Mouse (Mus musculus): ENCODE results near the gene Prpf31. TPM values are rescaled to one million over a fixed set of nuclear protein-coding genes. Genes with fewer than 3 reads are reported as not detected.
"Not testable (repeated sequence)": the region's sequence is repeated elsewhere in the genome, so short reads cannot be mapped to it uniquely, and the experiment has no call there.

Prpf31 gene
- total and polyA plus RNA-seq, 2 experiments from 2014 or later = 58.6 to 66.0 TPM

DNA sequence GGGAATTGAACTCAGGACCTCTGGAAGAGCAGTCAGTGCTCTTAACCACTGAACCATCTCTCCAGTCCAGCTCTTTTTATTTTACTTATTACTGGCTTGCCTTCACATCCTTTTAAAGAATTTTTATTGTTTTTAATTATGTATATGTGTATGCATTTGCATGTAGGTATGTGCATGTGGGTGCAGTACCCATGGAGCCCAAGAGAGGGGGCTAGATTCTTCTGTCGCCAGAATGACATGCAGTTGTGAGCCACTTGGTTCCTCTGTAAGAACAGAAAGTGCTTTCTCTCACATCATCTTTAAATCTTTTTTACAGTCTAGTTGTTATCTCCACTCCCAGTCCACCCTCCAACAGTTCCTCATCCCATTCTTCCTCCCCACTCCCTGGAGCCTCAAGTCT lies 38.3 kb upstream of the Prpf31 start:
- WGBS = 86% methylated on average over 1 of the region's 1 CpGs
- no peaks in the 10 kb centered on the region for H3K36me3 ChIP-seq (ENCODE audit: insufficient read depth, low read length)
- no peak for DNase-seq (ENCODE audit: low spot score)

DNA sequence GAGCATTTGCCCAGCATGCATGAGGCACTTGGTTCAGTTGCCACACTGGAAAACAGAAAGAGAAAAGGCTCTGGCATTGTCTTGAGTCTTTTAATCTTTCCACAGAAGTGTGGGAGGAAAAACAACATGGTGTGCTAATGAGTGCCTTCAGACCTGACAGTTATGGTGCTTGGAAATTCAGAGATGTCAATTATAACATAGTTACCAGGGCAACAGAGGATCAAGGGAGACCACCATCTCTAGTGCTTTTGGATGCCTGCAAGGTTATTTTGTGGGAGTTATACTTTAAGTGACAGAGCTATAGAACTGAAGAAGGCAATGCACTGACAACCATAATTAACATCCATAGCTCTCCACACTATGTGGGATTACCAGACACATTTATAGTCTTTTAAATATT lies 35.9 kb upstream of the Prpf31 start:
- H3K4me2 ChIP-seq (ENCODE audit: low read depth, low read length, poor library complexity, severe bottlenecking) = no peak overlapping the region
- H3K9me3 ChIP-seq (ENCODE audit: low read length) = no peaks in the 10 kb centered on the region
- DNase-seq (ENCODE audit: low spot score) = no peak
- no peaks in the 10 kb centered on the region for H3K27me3 ChIP-seq (ENCODE audit: insufficient read depth, low read length)
- no peak overlapping the region for H3K4me3 ChIP-seq (ENCODE audit: low read depth, low read length)
- no peaks in the 10 kb centered on the region for H3K4me1 ChIP-seq (ENCODE audit: insufficient read depth, low read length)
- ATAC-seq (ENCODE audit: low FRiP score) = peak; percentile 69; the same call in 1 of the 2 replicates
- H3K9ac ChIP-seq (replicated peaks; ENCODE audit: low read length, poor library complexity, severe bottlenecking) = no peak overlapping the region
- no peak for TF ChIP-seq CTCF (IDR thresholded peaks at IDR 0.05)
- H3K36me3 ChIP-seq (ENCODE audit: insufficient read depth, low read length) = no peaks in the 10 kb centered on the region
- no peak overlapping the region for H3K27ac ChIP-seq (ENCODE audit: low read depth, low read length)

More for the DNA sequence above, 38.3 kb upstream of the Prpf31 start:
- peak; percentile 7; the same call in 1 of the 2 replicates for TF ChIP-seq CTCF (IDR thresholded peaks at IDR 0.05)
- Histone ChIP-seq H3K9ac (replicated peaks; ENCODE audit: low read length, poor library complexity, severe bottlenecking) (no peak overlapping the region), H3K4me3 (ENCODE audit: low read depth, low read length) (no peak overlapping the region), H3K27ac (ENCODE audit: low read depth, low read length) (no peak overlapping the region), H3K27me3 (ENCODE audit: insufficient read depth, low read length) (no peaks in the 10 kb centered on the region), H3K9me3 (ENCODE audit: low read length) (no peaks in the 10 kb centered on the region), H3K4me2 (ENCODE audit: low read depth, low read length, poor library complexity, severe bottlenecking) (no peak overlapping the region), H3K4me1 (ENCODE audit: insufficient read depth, low read length) (no peaks in the 10 kb centered on the region)
- ATAC-seq (ENCODE audit: low FRiP score) = no peak

DNA sequence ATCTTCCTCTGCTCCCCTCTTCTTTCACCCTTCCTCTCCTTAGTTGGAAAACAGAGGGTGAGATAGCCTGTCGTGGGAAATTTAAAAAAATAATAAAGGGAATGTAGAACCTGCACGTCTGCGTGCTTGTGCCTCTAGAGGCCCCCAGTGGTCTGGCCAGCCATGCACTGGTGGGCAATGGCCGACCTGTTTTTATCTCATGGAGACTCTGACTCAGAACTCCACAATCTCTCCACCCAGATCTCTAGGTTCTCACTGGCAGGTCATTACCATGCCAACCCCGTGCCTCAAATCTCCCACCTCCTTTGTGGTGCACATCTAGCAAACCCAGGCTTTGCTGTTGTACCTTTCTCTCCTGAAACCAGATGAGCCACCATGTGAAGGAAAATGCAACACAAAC lies 35.1 kb upstream of the Prpf31 start:
- Histone ChIP-seq H3K27ac (ENCODE audit: low read depth, low read length) (no peak overlapping the region), H3K9ac (replicated peaks; ENCODE audit: low read length, poor library complexity, severe bottlenecking) (no peak overlapping the region), H3K4me3 (ENCODE audit: low read depth, low read length) (no peak overlapping the region), H3K9me3 (ENCODE audit: low read length) (no peaks in the 10 kb centered on the region), H3K36me3 (ENCODE audit: insufficient read depth, low read length) (no peaks in the 10 kb centered on the region), H3K4me1 (ENCODE audit: insufficient read depth, low read length) (no peaks in the 10 kb centered on the region), H3K4me2 (ENCODE audit: low read depth, low read length, poor library complexity, severe bottlenecking) (no peak overlapping the region), H3K27me3 (ENCODE audit: insufficient read depth, low read length) (no peaks in the 10 kb centered on the region)
- DNase-seq (ENCODE audit: low spot score) (no peak), ATAC-seq (ENCODE audit: low FRiP score) (no peak; the same call in 1 of the 2 replicates)
- 29% methylated on average over 5 of the region's 5 CpGs for WGBS
- no peak for TF ChIP-seq CTCF (IDR thresholded peaks at IDR 0.05)

DNA sequence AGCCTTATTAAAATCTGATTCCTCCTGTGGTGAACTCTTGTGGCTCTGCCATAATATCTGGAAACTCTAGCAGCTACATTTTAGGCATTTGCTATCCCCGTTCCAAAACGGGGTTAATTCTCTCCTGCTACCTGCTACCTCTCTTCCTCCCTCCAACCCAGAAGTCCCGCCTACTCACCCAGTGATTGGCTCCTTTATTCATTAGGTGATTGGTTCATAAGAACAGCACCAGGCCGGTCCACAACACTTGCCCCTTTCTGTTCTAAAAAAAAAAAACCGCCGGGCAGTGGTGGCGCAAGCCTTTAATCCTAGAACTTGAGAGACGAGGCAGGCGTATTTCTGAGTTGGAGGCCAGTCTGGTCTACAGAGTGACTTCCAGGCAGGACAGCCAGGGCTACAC lies 34.6 kb upstream of the Prpf31 start:
- Histone ChIP-seq H3K27me3 (ENCODE audit: insufficient read depth, low read length) (no peaks in the 10 kb centered on the region), H3K9me3 (ENCODE audit: low read length) (no peaks in the 10 kb centered on the region), H3K36me3 (ENCODE audit: insufficient read depth, low read length) (no peaks in the 10 kb centered on the region), H3K9ac (replicated peaks; ENCODE audit: low read length, poor library complexity, severe bottlenecking) (no peak overlapping the region), H3K4me3 (ENCODE audit: low read depth, low read length) (no peak overlapping the region), H3K4me1 (ENCODE audit: insufficient read depth, low read length) (no peaks in the 10 kb centered on the region), H3K27ac (ENCODE audit: low read depth, low read length) (no peak overlapping the region), H3K4me2 (ENCODE audit: low read depth, low read length, poor library complexity, severe bottlenecking) (no peak overlapping the region)
- 17% methylated on average over 9 of the region's 9 CpGs for WGBS
- DNase-seq (ENCODE audit: low spot score) (no peak), ATAC-seq (ENCODE audit: low FRiP score) (no peak)
- no peak for TF ChIP-seq CTCF (IDR thresholded peaks at IDR 0.05)

DNA sequence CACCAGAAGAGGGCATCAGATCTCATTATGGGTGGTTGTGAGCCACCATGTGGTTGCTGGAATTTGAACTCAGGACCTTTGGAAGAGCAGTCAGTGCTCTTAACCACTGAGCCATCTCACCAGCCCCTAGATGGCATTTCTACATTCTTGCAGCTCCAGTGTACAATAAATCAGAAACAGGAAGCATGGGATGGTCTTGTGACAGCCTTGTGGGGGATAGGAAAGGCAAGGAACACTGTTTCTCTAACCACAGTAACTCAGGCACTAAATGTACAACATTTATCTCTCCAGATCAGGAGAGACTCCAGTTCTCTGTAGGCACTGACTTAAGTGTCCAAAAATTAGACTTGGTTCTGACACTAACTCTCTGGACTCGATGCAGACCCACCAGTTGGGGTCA lies 32.0 kb upstream of the Prpf31 start:
- not testable (repeated sequence) for H3K27me3 ChIP-seq (ENCODE audit: insufficient read depth, low read length); H3K27ac ChIP-seq (ENCODE audit: low read depth, low read length); H3K9ac ChIP-seq (replicated peaks; ENCODE audit: low read length, poor library complexity, severe bottlenecking); DNase-seq (ENCODE audit: low spot score); H3K4me3 ChIP-seq (ENCODE audit: low read depth, low read length); H3K4me2 ChIP-seq (ENCODE audit: low read depth, low read length, poor library complexity, severe bottlenecking); H3K4me1 ChIP-seq (ENCODE audit: insufficient read depth, low read length); ATAC-seq (ENCODE audit: low FRiP score); H3K36me3 ChIP-seq (ENCODE audit: insufficient read depth, low read length); H3K9me3 ChIP-seq (ENCODE audit: low read length)
- 52% methylated on average over 1 of the region's 1 CpGs for WGBS

DNA sequence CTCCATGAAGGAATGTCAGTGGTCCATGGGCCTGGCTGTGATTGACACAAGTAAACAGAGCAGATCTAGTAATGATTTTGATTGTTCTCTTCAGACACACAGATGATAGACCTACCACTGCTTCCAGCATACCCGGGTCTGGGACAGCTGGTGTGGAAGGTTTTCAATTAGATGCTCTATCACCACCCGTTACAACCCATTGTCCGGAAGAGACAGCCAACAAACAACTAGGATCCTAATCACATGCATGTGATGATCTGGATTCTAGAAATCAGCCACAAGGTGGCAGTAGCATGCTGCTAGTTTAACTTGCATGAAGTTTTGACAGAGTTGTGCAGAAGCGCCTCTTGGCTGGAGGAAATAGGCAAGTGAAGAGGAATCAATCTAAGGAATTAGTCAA lies 28.7 kb upstream of the Prpf31 start:
- ATAC-seq (ENCODE audit: low FRiP score) (0 out of 2 replicates have a peak, but pooled peaks have one; percentile 27), DNase-seq (ENCODE audit: low spot score) (peak; percentile 84)
- WGBS = 9% methylated on average over 4 of the region's 4 CpGs
- Histone ChIP-seq H3K36me3 (ENCODE audit: insufficient read depth, low read length) (no peaks in the 10 kb centered on the region), H3K4me2 (ENCODE audit: low read depth, low read length, poor library complexity, severe bottlenecking) (no peak overlapping the region), H3K9ac (replicated peaks; ENCODE audit: low read length, poor library complexity, severe bottlenecking) (no peak overlapping the region), H3K4me3 (ENCODE audit: low read depth, low read length) (no peak overlapping the region), H3K27me3 (ENCODE audit: insufficient read depth, low read length) (no peaks in the 10 kb centered on the region), H3K4me1 (ENCODE audit: insufficient read depth, low read length) (no peaks in the 10 kb centered on the region), H3K27ac (ENCODE audit: low read depth, low read length) (no peak overlapping the region), H3K9me3 (ENCODE audit: low read length) (no peaks in the 10 kb centered on the region)
- peak; percentile 94 for TF ChIP-seq CTCF (IDR thresholded peaks at IDR 0.05)
